Mouse (Mus musculus) ES-Bruce4 (cell line): Measurements from ENCODE around the gene Aco1.

Experiments used
- CTCF ChIP-seq: IDR thresholded peaks from one replicate; pipeline ENCODE4 v1.8.1; 2011; ENCODE audit warnings: low read depth, low read length
- EP300 ChIP-seq: IDR thresholded peaks from 2 replicates; pipeline ENCODE4 v1.6.1; 2011; ENCODE audit warnings: low read depth, low read length; ENCODE audit not compliant: insufficient read depth
- POLR2A ChIP-seq: IDR thresholded peaks from one replicate; pipeline ENCODE4 v1.8.1; 2011; ENCODE audit warnings: low read length; ENCODE audit not compliant: insufficient read depth

DNA sequence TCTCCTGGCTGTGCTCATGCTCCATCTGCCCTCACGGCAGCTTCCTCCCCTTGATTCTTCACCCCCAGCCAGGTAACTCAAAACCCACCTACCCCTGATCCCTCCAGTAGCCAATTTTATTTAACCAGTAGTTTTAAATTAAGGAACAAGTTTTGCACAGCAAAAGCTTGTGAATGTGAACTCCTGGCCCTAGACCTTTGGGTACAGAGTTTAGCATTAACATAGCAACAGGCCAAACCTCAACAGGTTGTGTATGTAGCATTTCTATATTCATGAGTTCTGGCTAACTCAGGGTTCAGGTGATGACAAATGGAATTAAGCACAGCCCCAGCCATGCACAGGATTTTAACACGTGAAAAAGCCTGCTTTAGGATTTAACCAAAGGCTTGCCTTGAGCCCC, 49.4 kb downstream of the Aco1 start:
- no peak for TF ChIP-seq CTCF
- TF ChIP-seq POLR2A: no peak
- no peak for TF ChIP-seq EP300
